Mouse (Mus musculus) C2C12 (cell line): ENCODE results near the gene Rcan2. TPM values are rescaled to one million over a fixed set of nuclear protein-coding genes. Genes with fewer than 3 reads are reported as not detected.

Experiments used
- H3K27me3 ChIP-seq: one replicate; pipeline ENCODE4 v1.6.1; 2011; ENCODE audit not compliant: control insufficient read depth, insufficient read depth, insufficient read length
- H3K36me3 ChIP-seq: one replicate; pipeline ENCODE4 v1.6.1; 2011; ENCODE audit not compliant: control insufficient read depth, insufficient read depth
- H3K4me3 ChIP-seq: one replicate; pipeline ENCODE4 v1.5.1; 2011; ENCODE audit warnings: mild to moderate bottlenecking, control low read depth; ENCODE audit not compliant: poor library complexity, insufficient read depth, severe bottlenecking
- H3K79me2 ChIP-seq: one replicate; pipeline ENCODE4 v1.6.1; 2011; ENCODE audit not compliant: control insufficient read depth, insufficient read depth
- H3K79me3 ChIP-seq: one replicate; pipeline ENCODE4 v1.6.1; 2011; ENCODE audit warnings: low read depth, control low read depth
- H3ac ChIP-seq: one replicate; pipeline ENCODE3; 2011; ENCODE audit warnings: low read depth; ENCODE audit not compliant: control insufficient read depth, insufficient read length
- CEBPB ChIP-seq: IDR thresholded peaks from one replicate; pipeline ENCODE4 v1.6.1; 2011; ENCODE audit warnings: low read depth, mild to moderate bottlenecking, control low read depth, moderate library complexity
- CTCF ChIP-seq: IDR thresholded peaks from one replicate; pipeline ENCODE4 v1.5.1; 2011; ENCODE audit not compliant: control insufficient read depth, insufficient read depth, insufficient read length
- FOSL1 ChIP-seq: IDR thresholded peaks from one replicate; pipeline ENCODE4 v1.8.0; 2011; ENCODE audit warnings: mild to moderate bottlenecking, low read length; ENCODE audit not compliant: poor library complexity, insufficient read depth, severe bottlenecking
- MAX ChIP-seq: IDR thresholded peaks from one replicate; pipeline ENCODE4 v1.6.1; 2011; ENCODE audit warnings: mild to moderate bottlenecking, control low read depth
- MYOD1 ChIP-seq: IDR thresholded peaks from one replicate; pipeline ENCODE4 v1.6.1; 2011; ENCODE audit warnings: low read depth; ENCODE audit not compliant: control insufficient read depth, insufficient read length
- MYOG ChIP-seq: IDR thresholded peaks from one replicate; pipeline ENCODE4 v1.6.1; 2011; ENCODE audit not compliant: control insufficient read depth, insufficient read length; ENCODE audit errors: extremely low read depth
- USF1 ChIP-seq: IDR thresholded peaks from one replicate; pipeline ENCODE4 v1.6.1; 2011; ENCODE audit warnings: low read depth, mild to moderate bottlenecking, control low read depth, moderate library complexity
- polyA plus RNA-seq: library from polyadenylated mRNA; unstranded; fragments of >200 nt; fragmentation: generic; extraction: Trizol; gene quantifications from one replicate; pipeline ENCODE4 v1.2.1, GENCODE M21; 2012; ENCODE audit warnings: missing spikeins

Rcan2 gene
- polyA plus RNA-seq, 1 experiment = 1.0 TPM

DNA sequence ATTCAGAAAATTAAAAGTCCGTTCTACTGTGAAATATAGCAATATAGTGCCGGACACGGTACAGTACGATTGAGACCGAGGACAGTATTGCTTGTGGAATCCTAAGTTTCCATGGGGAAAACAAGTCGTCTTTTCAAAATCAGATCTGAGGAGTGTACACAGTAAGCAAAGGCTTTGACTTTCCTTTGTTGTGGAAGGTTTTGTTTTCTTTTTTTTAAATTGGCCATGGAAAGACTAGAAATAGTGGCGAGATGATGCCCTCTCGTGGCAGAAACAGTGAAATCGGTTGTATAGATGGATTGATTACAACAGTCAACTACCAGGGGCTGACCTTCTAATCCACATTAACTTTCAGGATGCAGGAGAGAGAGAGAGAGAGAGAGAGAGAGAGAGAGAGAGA is 237.5 kb downstream of the Rcan2 start:
- H3K4me3 ChIP-seq = no peak overlapping the region
- TF ChIP-seq FOSL1 (no peak), MAX (no peak), CEBPB (no peak), MYOG (no peak), CTCF (no peak), MYOD1 (no peak), USF1 (no peak)
- H3ac ChIP-seq = no peak overlapping the region
- H3K36me3 ChIP-seq = no peaks in the 10 kb centered on the region
- H3K79me3 ChIP-seq = no peaks in the 10 kb centered on the region
- H3K79me2 ChIP-seq = no peaks in the 10 kb centered on the region
- H3K27me3 ChIP-seq = no peaks in the 10 kb centered on the region

DNA sequence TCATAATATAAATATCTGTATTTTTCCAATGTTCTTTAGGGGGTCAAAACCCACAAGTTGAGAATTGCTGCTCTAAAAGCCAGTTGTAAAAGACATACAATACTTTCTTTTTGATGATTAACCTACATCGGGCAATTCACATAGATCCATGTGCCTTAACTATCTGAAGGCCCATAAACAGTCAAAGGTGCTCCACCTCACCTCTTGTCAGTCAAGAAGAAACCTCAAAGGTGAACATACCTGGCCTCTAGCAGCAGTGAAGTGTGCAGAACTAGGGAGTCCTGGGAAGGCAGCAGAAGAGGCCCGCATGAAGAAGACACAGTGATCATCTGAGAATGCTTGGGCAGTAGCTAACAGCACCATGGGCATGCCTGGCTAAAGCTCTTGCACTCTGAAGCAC is 239.3 kb downstream of the Rcan2 start:
- H3K79me2 ChIP-seq = no peaks in the 10 kb centered on the region
- H3K4me3 ChIP-seq = no peak overlapping the region
- H3K36me3 ChIP-seq = no peaks in the 10 kb centered on the region
- H3K79me3 ChIP-seq = no peaks in the 10 kb centered on the region
- H3K27me3 ChIP-seq = no peaks in the 10 kb centered on the region
- TF ChIP-seq FOSL1 (no peak), MAX (no peak), CEBPB (no peak), USF1 (no peak), MYOD1 (no peak), CTCF (no peak)
- no peak overlapping the region for H3ac ChIP-seq

DNA sequence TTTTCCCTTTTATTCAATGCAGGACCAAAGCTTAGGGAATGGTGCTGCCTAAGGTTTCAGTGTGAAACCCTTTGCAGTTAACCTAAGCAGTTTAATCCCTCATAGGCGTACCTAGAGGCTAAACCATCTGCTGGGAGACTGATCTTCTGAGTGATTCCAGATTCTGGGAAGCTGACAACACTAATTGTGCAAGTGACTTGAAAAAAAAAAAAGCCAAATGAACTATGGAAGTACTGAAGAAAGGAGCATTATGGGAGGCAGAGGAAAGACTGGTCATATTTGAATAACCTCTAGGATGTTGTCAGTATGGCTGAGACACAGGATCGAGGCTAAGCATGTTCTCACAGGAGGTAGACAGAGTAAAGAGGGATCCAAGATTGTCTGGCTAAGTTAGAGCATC is 241.2 kb downstream of the Rcan2 start:
- Histone ChIP-seq H3K79me3 (no peaks in the 10 kb centered on the region), H3K79me2 (no peaks in the 10 kb centered on the region), H3K36me3 (no peaks in the 10 kb centered on the region), H3K4me3 (no peak overlapping the region), H3ac (no peak overlapping the region), H3K27me3 (no peaks in the 10 kb centered on the region)
- no peak for TF ChIP-seq MYOD1
- TF ChIP-seq MYOG = no peak
- no peak for TF ChIP-seq USF1
- no peak for TF ChIP-seq CEBPB
- no peak for TF ChIP-seq CTCF

DNA sequence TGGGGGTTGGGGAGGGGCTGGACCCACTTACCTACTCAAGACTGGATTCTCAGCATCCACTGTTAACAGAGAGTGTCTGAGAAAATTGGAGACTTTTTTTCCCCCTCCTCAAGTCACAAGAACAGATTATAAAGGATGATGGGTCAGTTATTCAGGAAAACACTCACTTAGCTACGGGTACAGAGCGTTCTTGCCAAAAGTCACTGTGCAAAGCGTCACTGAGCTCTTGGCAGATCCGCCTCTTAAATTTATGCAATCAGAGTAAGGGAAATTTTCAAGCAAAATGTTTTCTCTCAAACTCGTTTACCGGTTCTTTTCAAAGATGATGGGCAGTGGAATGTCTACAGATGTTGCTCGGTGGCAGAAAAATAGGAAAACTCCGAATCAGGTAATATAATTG is 241.7 kb downstream of the Rcan2 start:
- H3K4me3 ChIP-seq = no peak overlapping the region
- TF ChIP-seq FOSL1 (no peak), CTCF (no peak), USF1 (no peak), MYOD1 (no peak), CEBPB (no peak), MYOG (no peak)
- no peak overlapping the region for H3ac ChIP-seq
- H3K36me3 ChIP-seq = no peaks in the 10 kb centered on the region
- H3K79me2 ChIP-seq = no peaks in the 10 kb centered on the region
- H3K79me3 ChIP-seq = no peaks in the 10 kb centered on the region
- H3K27me3 ChIP-seq = no peaks in the 10 kb centered on the region

DNA sequence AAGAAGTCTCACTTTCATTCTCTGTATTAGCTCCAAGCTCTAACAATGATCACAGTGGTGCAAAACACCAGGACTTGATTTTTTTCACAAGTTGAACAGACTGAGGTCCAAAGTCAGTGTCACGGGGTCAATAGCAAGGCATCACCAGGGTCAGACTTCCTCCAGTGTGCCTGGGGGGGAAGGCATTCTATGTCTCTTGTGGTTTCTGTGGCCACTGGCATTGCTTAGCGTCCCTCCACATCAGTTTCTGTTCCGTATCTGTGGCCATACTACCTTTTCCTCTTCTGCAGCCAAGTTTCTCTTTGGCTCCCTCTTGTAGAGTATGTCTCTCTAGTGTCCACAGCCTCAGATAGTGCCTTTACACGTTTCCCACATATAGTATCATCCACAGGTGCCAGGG is 252.3 kb downstream of the Rcan2 start:
- H3ac ChIP-seq = no peak overlapping the region
- H3K79me3 ChIP-seq = no peaks in the 10 kb centered on the region
- no peaks in the 10 kb centered on the region for H3K79me2 ChIP-seq
- H3K36me3 ChIP-seq = no peaks in the 10 kb centered on the region
- TF ChIP-seq CTCF (no peak), FOSL1 (no peak), MYOG (no peak), CEBPB (no peak), USF1 (no peak), MYOD1 (no peak), MAX (no peak)
- no peak overlapping the region for H3K4me3 ChIP-seq
- H3K27me3 ChIP-seq = no peaks in the 10 kb centered on the region

DNA sequence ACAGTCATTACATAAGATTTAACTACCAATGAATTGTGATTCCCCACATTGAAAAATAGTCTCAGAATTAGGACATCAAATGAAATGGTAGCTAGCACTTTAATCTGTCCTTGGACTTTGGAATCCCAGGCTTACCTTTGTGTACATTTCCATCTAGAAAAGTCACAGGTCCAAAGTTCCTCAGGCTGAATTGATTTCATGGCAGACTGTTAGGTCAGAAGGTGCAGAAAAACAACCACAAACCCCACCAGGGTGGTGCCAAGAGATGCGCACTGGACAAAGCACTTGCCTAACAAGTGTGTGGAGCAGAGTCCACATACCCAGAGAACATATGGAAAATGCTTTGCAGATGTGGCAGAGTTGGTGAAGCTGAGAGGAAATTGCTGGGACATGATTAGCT is 256.0 kb downstream of the Rcan2 start:
- Histone ChIP-seq H3K4me3 (no peak overlapping the region), H3K79me2 (no peaks in the 10 kb centered on the region), H3K36me3 (no peaks in the 10 kb centered on the region), H3K79me3 (no peaks in the 10 kb centered on the region), H3ac (no peak overlapping the region), H3K27me3 (peaks cover 4% of the 10 kb centered on the region)
- TF ChIP-seq USF1 (no peak), CTCF (no peak), MYOG (no peak), FOSL1 (no peak), MAX (no peak), MYOD1 (no peak), CEBPB (no peak)
